In the genomic region with DNA sequence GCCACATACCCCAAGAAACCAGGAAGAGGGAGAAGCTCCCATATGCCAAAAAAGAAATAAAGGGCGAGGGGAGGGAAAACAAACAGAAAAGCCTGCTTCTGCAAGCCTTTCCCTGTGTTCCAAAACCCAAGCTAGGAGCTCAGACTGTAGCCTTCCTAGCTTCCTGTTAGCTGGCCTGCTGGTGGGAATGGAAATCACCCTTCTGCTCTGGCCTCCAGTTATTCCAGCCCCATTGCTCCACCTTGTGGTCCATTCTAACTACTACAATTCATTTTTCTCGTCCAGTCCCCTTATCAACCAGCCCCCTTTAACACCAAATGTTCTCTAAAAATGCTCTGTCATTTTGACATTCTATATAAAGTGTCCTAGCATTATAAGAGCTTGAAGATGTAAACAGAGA, we compare ENCODE assay signal across 8 mouse cellular contexts. TPM values are rescaled to one million over a fixed set of nuclear protein-coding genes. Genes with fewer than 3 reads are reported as not detected.
DNase-seq lines count a peak whose midpoint lies in the region; ATAC-seq and TF ChIP-seq lines count a peak whose summit lies in the region.

No protein-coding gene starts in this region.

- peak; percentile 72 for DNase-seq in MN1 (ENCODE audit: low spot score)
- peak; percentile 83 for DNase-seq in embryonic facial prominence, embryonic 14.5 days (ENCODE audit: low spot score)
- DNase-seq in heart, postnatal 14 days, result peak; percentile 56 to 76
- DNase-seq in kidney, postnatal 25 days, result peak; percentile 74 to 76
- DNase-seq in right cerebral cortex, adult 2 months (ENCODE audit: low spot score in 2 of 2), result peak; percentile 64 to 81
- no peak for DNase-seq in spleen, adult 12 weeks (ENCODE audit: low spot score)

- no peaks in the 10 kb centered on the region for H3K27me3 ChIP-seq in embryonic facial prominence, embryonic 14.5 days (replicated peaks; ENCODE audit: control insufficient read depth, insufficient read depth, low read length)
- H3K27me3 ChIP-seq in lung, embryonic 16.5 days (ENCODE audit: control insufficient read depth, insufficient read depth, low read depth, low read length), result no peaks in the 10 kb centered on the region

- peak; percentile 77 for ATAC-seq in embryonic facial prominence, embryonic 14.5 days (ENCODE audit: low read depth)
- ATAC-seq in lung, embryonic 16.5 days (ENCODE audit: low read depth), result peak; percentile 78

- H3K4me3 ChIP-seq in bone marrow, adult 2 months (replicated peaks; ENCODE audit: control insufficient read depth, low read depth, low read length), result no peak overlapping the region
- no peak overlapping the region for H3K4me3 ChIP-seq in embryonic facial prominence, embryonic 14.5 days (ENCODE audit: low read depth, low read length)
- no peak overlapping the region for H3K4me3 ChIP-seq in lung, embryonic 16.5 days (ENCODE audit: low read length)

- TF ChIP-seq CTCF in bone marrow, adult 2 months (IDR thresholded peaks at IDR 0.05; ENCODE audit: control insufficient read depth, insufficient read depth, low read length), result 0 out of 2 replicates have a peak, but pooled peaks have one; percentile 27

- TF ChIP-seq POLR2A in bone marrow, adult 2 months (IDR thresholded peaks at IDR 0.05; ENCODE audit: borderline replicate concordance, control insufficient read depth, low read depth, low read length), result no peak

- no peak overlapping the region for H3K4me2 ChIP-seq in embryonic facial prominence, embryonic 14.5 days (ENCODE audit: low read depth, low read length)
- H3K4me2 ChIP-seq in lung, embryonic 16.5 days (ENCODE audit: low read depth, low read length), result no peak overlapping the region

- H3K9ac ChIP-seq in embryonic facial prominence, embryonic 14.5 days (ENCODE audit: low read depth, low read length), result no peak overlapping the region
- no peak overlapping the region for H3K9ac ChIP-seq in lung, embryonic 16.5 days (ENCODE audit: low read length)

- no peaks in the 10 kb centered on the region for H3K36me3 ChIP-seq in embryonic facial prominence, embryonic 14.5 days (ENCODE audit: control insufficient read depth, insufficient read depth, low read length)
- no peaks in the 10 kb centered on the region for H3K36me3 ChIP-seq in lung, embryonic 16.5 days (ENCODE audit: control insufficient read depth, insufficient read depth, low read length)

- WGBS in bone marrow, adult 2 months, result 17% methylated on average over 2 of the region's 2 CpGs
- WGBS in embryonic facial prominence, embryonic 14.5 days, result 0% methylated on average over 2 of the region's 2 CpGs
- WGBS in lung, embryonic 16.5 days, result 0% methylated on average over 2 of the region's 2 CpGs

- H3K9me3 ChIP-seq in embryonic facial prominence, embryonic 14.5 days (ENCODE audit: control insufficient read depth, low read length), result no peaks in the 10 kb centered on the region
- H3K9me3 ChIP-seq in lung, embryonic 16.5 days (ENCODE audit: control insufficient read depth, low read length), result no peaks in the 10 kb centered on the region

- H3K4me1 ChIP-seq in bone marrow, adult 2 months (ENCODE audit: control insufficient read depth, insufficient read depth, low read length), result no peaks in the 10 kb centered on the region
- no peaks in the 10 kb centered on the region for H3K4me1 ChIP-seq in embryonic facial prominence, embryonic 14.5 days (ENCODE audit: control insufficient read depth, insufficient read depth, low read length)
- H3K4me1 ChIP-seq in lung, embryonic 16.5 days (replicated peaks; ENCODE audit: control insufficient read depth, insufficient read depth, low read length), result no peaks in the 10 kb centered on the region

- no peak overlapping the region for H3K27ac ChIP-seq in bone marrow, adult 2 months (ENCODE audit: control insufficient read depth, insufficient read depth, low read depth, low read length, poor library complexity)
- no peak overlapping the region for H3K27ac ChIP-seq in embryonic facial prominence, embryonic 14.5 days (replicated peaks; ENCODE audit: low read depth, low read length)
- H3K27ac ChIP-seq in lung, embryonic 16.5 days (ENCODE audit: low read length), result no peak overlapping the region

- intact Hi-C loops in heart, postnatal 14 days (cut with DNase I), result loop anchor here (1.0 to 5.0 kb wide), 3 partner anchors 70 to 151 kb away; no protein-coding TSS in a partner anchor

RNA-seq across cellular contexts. Expression of a gene that starts 20.9 kb away (rescaled TPM):
- polyA plus RNA-seq in bone marrow, adult 2 months (2011; ENCODE audit: insufficient read depth, insufficient read length, low replicate concordance, missing spikeins), result 7.3 TPM in 1 of 2 replicates, not detected in the other
- polyA plus RNA-seq in embryonic facial prominence, embryonic 14.5 days (2014; fragmentation: Nextera tagmentation; extraction: Ambion mirVana), result 121 and 122 TPM in 2 replicates
- total RNA-seq in heart, postnatal 14 days (2021), result 10 to 100 TPM; 16.8 to 17.3 TPM
- 55.9 and 59.0 TPM in 2 replicates for polyA plus RNA-seq in lung, embryonic 16.5 days (2015; fragmentation: Nextera tagmentation; extraction: Ambion mirVana)
